Mouse (Mus musculus) B cell, adult (primary cell): Measurements from ENCODE around the gene Eva1a. TPM values are rescaled to one million over a fixed set of nuclear protein-coding genes. Genes with fewer than 3 reads are reported as not detected.

Experiments used
- total RNA-seq: library from RNA; stranded (reverse); gene quantifications from 4 replicates; pipeline ENCODE4 v1.2.4, GENCODE M21; 2023; ENCODE audit not compliant: inconsistent age

Gene Eva1a
- not detected in 4 replicates for total RNA-seq

DNA sequence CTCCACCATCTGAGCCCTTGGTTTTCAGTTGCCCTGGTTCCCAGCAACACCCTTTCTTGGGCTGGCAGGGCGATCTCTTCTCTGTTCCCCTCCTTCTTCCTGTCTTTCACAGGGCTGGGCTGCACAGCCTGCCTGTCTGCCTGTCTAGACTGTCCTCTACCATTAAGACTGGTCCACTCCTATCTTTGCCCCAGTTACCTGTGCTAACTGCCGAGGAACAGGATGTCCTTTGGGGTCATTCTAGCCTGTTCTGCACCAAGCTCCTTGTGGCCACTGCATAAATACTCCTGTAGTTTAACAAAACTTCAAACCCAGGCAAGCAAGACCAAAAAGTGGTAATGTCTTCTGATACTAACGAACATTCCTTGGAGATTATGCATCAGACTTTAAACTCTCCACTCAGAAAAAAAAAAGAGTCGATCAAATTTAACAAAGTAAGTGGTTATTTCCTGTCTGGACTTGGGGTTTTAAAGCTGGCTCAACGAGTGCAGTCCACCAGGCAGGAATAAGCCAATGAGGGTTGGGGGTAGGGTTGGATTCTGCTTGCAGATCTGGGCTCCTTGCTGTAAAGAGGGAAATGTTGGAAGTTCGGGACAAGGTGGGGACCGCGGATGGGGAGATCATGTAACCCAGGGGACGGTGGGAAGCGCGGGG lies at the start of gene Eva1a:
Gene Eva1a, plus strand, starts transcription at position 210 of the 654 bp plus-strand sequence.

Other genes with a start within 250 kb of the Eva1a start
- 18.9 to 23.8 TPM (median 21.8 TPM) in 4 replicates for gene Gcfc2, start 117.4 kb upstream of the Eva1a start, total RNA-seq
- gene Mrpl19, start 75.1 kb upstream of the Eva1a start, total RNA-seq: 22.2 to 38.2 TPM (median 26.9 TPM) in 4 replicates